Mouse (Mus musculus) heart, embryonic 15.5 days (tissue): ENCODE measurements around the gene Fosl1. TPM values are rescaled to one million over a fixed set of nuclear protein-coding genes. Genes with fewer than 3 reads are reported as not detected.

Experiments
- ATAC-seq: fragments of 200-750 bp; cut with Nextera tagmentation; replicated peaks from 2 replicates; pipeline ENCODE4 v1.8.0; 2017; ENCODE audit warnings: low read depth, moderate TSS enrichment; ENCODE audit not compliant: insufficient number of reproducible peaks, insufficient read depth, low FRiP score
- H3K27ac ChIP-seq: fragments of 300-500 bp; sonication (generic); 2 replicates; pipeline ENCODE4 v1.5.1; 2015; ENCODE audit warnings: mild to moderate bottlenecking, inconsistent platforms
- H3K27me3 ChIP-seq: fragments of 300-500 bp; sonication (generic); 2 replicates; pipeline ENCODE4 v1.6.1; 2015; ENCODE audit warnings: inconsistent platforms
- H3K36me3 ChIP-seq: fragments of 300-500 bp; sonication (generic); 2 replicates; pipeline ENCODE4 v1.6.1; 2015; ENCODE audit warnings: mild to moderate bottlenecking, inconsistent platforms
- H3K4me1 ChIP-seq: fragments of 300-500 bp; sonication (generic); replicated peaks from 2 replicates; pipeline ENCODE4 v1.6.1; 2015; ENCODE audit warnings: inconsistent platforms
- H3K4me2 ChIP-seq: fragments of 300-500 bp; sonication (generic); 2 replicates; pipeline ENCODE4 v1.6.1; 2015; ENCODE audit warnings: inconsistent platforms, mild to moderate bottlenecking, moderate library complexity
- H3K4me3 ChIP-seq: fragments of 300-500 bp; sonication (generic); 2 replicates; pipeline ENCODE4 v1.5.1; 2015; ENCODE audit warnings: mild to moderate bottlenecking, inconsistent platforms
- H3K9ac ChIP-seq: fragments of 300-500 bp; sonication (generic); 2 replicates; pipeline ENCODE4 v1.6.1; 2015; ENCODE audit warnings: mild to moderate bottlenecking, inconsistent platforms
- H3K9me3 ChIP-seq: fragments of 300-500 bp; sonication (generic); replicated peaks from 2 replicates; pipeline ENCODE4 v1.6.1; 2016; ENCODE audit warnings: inconsistent platforms
- WGBS: fragments of 180-500 bp; shearing (Covaris S2); methylation state at CpG from one replicate; pipeline ENCODE4 v1.1.7; 2015; ENCODE audit warnings: mixed read lengths; 5-methylcytosine and 5-hydroxymethylcytosine counted together
- polyA plus RNA-seq: library from polyadenylated mRNA; unstranded; fragments of >200 nt; fragmentation: Nextera tagmentation; extraction: Ambion mirVana; gene quantifications from 2 replicates; pipeline ENCODE4 v1.2.1, GENCODE M21; 2015

The Fosl1 gene
- polyA plus RNA-seq, 1 experiment from 2014 or later = not detected

DNA sequence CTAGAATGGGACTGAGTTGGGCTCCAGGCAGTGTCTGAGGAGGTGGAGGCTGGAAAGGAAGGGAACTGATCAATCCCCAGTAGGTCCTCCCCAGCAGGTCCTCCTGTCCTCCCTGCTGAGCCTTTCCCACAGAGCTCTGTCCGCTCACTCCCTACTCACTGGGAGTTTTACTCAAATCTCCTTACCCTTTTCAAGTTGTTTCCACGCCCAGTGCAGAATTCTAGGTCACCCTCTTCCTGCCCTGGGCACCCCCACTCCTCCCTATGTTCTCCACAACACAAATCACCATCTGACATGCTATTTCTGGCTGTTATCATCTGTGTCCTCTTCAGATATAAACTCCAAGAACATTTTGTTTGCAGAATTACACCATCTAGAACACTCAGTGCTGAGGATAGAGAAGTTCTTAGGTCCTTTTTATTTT, 32.8 kb upstream of the Fosl1 start:
- no peaks in the 10 kb centered on the region for H3K27me3 ChIP-seq
- H3K36me3 ChIP-seq = peaks cover 9% of the 10 kb centered on the region
- H3K4me3 ChIP-seq = no peak overlapping the region
- H3K27ac ChIP-seq = peak overlapping the region; percentile 20; the same call in 1 of the 2 replicates
- H3K4me1 ChIP-seq = 0 out of 2 replicates have a peak, but pooled peaks cover 5% of the 10 kb centered on the region
- ATAC-seq = no peak; the same call in 1 of the 2 replicates
- 65% methylated on average over 2 of the region's 2 CpGs for WGBS
- H3K4me2 ChIP-seq = no peak overlapping the region
- no peaks in the 10 kb centered on the region for H3K9me3 ChIP-seq
- no peak overlapping the region for H3K9ac ChIP-seq

DNA sequence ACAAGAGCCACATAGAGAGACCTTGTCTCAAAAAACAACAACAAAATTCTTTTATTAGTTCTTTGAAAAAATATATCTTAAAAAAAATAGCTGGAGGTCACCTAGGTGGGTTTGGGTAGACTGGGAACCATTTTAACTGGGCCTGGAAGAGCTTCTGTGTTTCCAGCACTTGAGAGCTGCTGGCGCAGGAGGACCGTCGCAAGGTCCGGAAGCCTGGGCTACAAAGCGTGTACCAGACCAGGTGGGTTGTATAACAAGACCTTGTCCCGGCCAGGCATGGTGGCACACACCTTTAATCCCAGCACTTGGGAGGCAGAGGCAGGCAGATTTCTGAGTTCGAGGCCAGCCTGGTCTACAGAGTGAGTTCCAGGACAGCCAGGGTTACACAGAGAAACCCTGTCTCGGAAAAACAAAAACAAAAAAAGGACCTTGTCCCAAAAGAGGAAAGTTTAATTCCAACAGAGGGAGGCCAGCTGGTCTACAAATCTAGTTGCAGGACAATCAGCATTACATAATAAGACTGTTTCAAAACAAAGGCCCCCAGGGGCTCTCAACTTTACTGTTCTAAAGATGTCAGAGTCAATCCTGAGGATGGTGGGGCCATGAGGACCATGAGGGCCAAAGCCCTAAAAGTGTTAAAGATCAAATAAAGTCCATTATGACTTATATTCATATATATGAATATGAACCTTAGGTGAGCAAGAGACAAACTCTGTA, 28.4 kb upstream of the Fosl1 start:
- Histone ChIP-seq H3K9me3 (no peaks in the 10 kb centered on the region), H3K36me3 (peaks cover 24% of the 10 kb centered on the region), H3K4me1 (peaks cover 15% of the 10 kb centered on the region), H3K4me2 (no peak overlapping the region), H3K9ac (no peak overlapping the region), H3K27me3 (no peaks in the 10 kb centered on the region), H3K27ac (no peak overlapping the region), H3K4me3 (no peak overlapping the region)
- 88% methylated on average over 8 of the region's 8 CpGs for WGBS
- ATAC-seq = no peak

DNA sequence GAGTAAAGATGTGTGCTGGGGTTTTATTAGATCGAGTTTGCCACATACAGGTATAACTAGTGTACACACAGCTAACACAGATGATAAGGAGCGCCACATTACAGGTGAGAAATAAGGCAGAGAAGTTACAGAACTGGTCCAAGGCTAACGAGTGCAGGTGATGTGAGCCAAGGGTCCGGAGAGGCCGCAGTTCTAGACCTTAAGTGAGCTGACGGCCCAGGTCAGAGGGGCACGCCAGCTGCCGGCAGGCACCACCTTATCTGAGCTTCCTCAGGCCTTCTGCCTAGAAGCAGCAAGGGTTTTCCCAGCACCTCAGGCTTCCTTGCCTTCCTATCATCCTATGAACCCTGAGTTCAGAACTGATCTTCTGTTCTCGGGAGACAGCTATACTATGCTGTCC, 27.7 kb upstream of the Fosl1 start:
- Histone ChIP-seq H3K27ac (no peak overlapping the region), H3K36me3 (peaks cover 24% of the 10 kb centered on the region), H3K4me2 (no peak overlapping the region), H3K9ac (no peak overlapping the region), H3K27me3 (no peaks in the 10 kb centered on the region), H3K9me3 (no peaks in the 10 kb centered on the region), H3K4me1 (peaks cover 13% of the 10 kb centered on the region), H3K4me3 (no peak overlapping the region)
- WGBS = 88% methylated on average over 9 of the region's 9 CpGs
- ATAC-seq = no peak

DNA sequence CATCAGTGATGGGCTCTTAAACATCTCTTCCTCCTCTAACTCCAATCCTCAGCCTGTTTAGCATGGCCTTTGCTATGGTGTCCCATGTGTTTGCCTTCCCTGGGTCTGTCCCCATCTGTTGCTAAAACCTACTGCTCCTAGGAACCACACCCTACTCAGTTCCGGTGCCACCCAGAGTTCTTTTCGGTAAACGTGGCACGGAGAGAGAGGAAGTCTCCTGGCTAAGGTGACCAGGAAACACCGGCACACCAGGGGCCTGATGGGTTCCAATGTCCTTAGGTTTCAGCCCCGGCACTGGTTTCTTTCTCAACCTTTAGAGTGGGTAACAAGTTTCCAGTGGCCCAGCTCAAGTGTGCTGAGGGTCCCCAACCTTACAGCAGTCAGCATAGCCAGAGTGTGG, 26.8 kb upstream of the Fosl1 start:
- H3K36me3 ChIP-seq = peaks cover 24% of the 10 kb centered on the region
- no peak overlapping the region for H3K4me2 ChIP-seq
- no peaks in the 10 kb centered on the region for H3K9me3 ChIP-seq
- peaks cover 13% of the 10 kb centered on the region for H3K4me1 ChIP-seq
- WGBS = 93% methylated on average over 6 of the region's 6 CpGs
- no peak overlapping the region for H3K9ac ChIP-seq
- H3K27me3 ChIP-seq = no peaks in the 10 kb centered on the region
- no peak overlapping the region for H3K4me3 ChIP-seq
- no peak for ATAC-seq
- H3K27ac ChIP-seq = no peak overlapping the region

DNA sequence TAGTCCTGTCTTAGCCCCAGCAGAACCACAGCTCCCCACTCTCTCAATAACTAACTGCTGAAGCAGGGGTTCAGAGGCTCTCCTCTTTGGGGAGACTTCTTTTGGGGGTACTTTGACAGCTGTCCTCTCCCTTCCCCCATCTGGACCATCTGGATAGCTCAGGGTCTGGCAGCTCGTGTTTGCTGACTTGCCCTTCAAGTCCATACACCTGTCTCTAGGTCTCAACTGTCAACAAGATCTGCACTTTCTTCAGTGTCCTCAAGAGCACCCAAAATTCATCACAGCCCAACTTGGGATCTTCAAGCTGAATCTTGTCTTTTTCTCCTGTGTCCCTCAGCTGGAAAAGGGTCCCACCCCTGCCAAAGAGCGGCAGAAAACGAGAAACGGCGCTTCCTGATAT, 25.6 kb upstream of the Fosl1 start:
- H3K36me3 ChIP-seq = peaks cover 32% of the 10 kb centered on the region
- 85% methylated on average over 5 of the region's 5 CpGs for WGBS
- no peak for ATAC-seq

DNA sequence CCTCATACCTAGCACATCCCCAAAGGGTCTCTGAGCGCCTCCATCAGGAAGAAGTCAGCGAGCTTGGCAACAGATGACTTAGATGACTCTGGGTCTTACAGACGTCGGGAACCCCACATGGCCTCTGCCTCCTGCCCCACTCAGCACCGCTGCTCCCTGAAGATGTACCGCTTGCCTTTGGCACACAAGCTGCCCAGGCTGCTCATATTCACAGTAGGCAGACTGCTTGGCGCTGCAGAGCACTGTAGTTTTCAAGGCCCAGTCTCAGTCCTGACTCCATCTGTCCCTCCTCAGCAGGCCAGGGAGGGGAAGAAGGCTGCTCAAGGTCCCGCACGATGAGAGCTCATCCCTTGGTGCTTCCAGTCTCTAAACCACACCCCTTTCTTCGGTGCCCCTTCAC, 25.1 kb upstream of the Fosl1 start:
- no peaks in the 10 kb centered on the region for H3K27me3 ChIP-seq
- H3K4me2 ChIP-seq = no peak overlapping the region
- H3K27ac ChIP-seq = no peak overlapping the region
- no peaks in the 10 kb centered on the region for H3K9me3 ChIP-seq
- H3K4me3 ChIP-seq = no peak overlapping the region
- 87% methylated on average over 10 of the region's 10 CpGs for WGBS
- no peak for ATAC-seq
- H3K4me1 ChIP-seq = peaks cover 29% of the 10 kb centered on the region
- H3K9ac ChIP-seq = peak overlapping the region; percentile 23; the same call in 1 of the 2 replicates
- H3K36me3 ChIP-seq = peaks cover 37% of the 10 kb centered on the region

More for the DNA sequence above, 25.6 kb upstream of the Fosl1 start:
- H3K9ac ChIP-seq = no peak overlapping the region
- no peaks in the 10 kb centered on the region for H3K27me3 ChIP-seq
- peaks cover 25% of the 10 kb centered on the region for H3K4me1 ChIP-seq
- H3K9me3 ChIP-seq = no peaks in the 10 kb centered on the region
- no peak overlapping the region for H3K27ac ChIP-seq
- no peak overlapping the region for H3K4me3 ChIP-seq
- no peak overlapping the region for H3K4me2 ChIP-seq

DNA sequence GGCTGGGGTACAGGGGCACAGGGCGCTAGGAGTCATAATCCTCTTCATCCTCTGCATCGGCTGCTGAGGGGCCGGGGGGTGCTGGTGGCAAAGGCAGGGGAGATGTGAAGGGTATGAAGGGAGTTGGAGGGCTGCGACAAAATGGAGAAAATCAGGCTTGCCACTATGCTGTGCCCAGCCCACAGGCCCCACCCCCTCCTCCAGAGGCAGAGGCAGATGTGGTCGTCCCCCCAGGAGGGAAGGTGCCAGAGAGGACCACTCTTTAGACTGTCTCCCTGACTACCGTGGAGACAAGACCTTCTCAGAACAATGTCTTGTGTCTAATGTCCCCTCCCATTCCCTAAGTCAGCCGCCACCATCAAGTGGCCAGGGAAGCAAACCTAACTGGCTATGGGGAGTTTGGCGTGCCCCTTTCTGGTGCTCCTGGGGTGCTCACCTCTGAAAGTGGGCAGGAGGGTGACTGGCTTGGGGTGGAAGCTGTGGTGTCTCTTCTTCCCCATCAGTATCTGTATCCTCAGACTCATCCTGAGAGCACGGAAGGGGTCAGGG, 24.4 kb upstream of the Fosl1 start:
- Histone ChIP-seq H3K4me3 (peak overlapping the region; percentile 83), H3K9me3 (no peaks in the 10 kb centered on the region), H3K27me3 (no peaks in the 10 kb centered on the region), H3K9ac (no peak overlapping the region), H3K4me1 (peaks cover 30% of the 10 kb centered on the region), H3K36me3 (peaks cover 34% of the 10 kb centered on the region), H3K27ac (no peak overlapping the region), H3K4me2 (peak overlapping the region; percentile 91)
- 85% methylated on average over 9 of the region's 9 CpGs for WGBS
- ATAC-seq = no peak

DNA sequence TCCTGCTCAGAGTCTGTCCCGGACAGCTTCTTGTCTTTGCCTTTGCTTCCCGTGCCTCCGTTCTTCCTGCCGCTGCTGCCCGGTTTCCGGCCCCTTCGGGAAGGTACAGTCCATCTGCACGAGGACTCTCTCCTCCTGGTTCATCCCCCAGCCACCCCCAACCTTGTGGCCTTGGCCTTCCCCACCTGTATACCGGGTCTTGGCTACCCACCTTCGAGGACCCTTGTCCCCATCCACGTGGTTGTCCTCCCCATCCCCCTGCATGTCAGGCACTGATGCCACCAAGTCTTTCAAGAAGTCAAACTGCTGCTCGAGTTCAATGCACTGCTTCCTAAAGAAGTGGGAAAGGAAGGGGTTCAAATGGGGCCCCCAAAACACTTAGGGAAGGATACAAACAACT, 23.8 kb upstream of the Fosl1 start:
- H3K9ac ChIP-seq = peak overlapping the region; percentile 89
- no peaks in the 10 kb centered on the region for H3K9me3 ChIP-seq
- no peaks in the 10 kb centered on the region for H3K27me3 ChIP-seq
- no peak for ATAC-seq
- H3K4me1 ChIP-seq = peaks cover 30% of the 10 kb centered on the region
- H3K4me2 ChIP-seq = peak overlapping the region; percentile 91
- 67% methylated on average over 12 of the region's 12 CpGs for WGBS
- H3K36me3 ChIP-seq = peaks cover 30% of the 10 kb centered on the region
- peak overlapping the region; percentile 95 for H3K27ac ChIP-seq
- H3K4me3 ChIP-seq = peak overlapping the region; percentile 83

DNA sequence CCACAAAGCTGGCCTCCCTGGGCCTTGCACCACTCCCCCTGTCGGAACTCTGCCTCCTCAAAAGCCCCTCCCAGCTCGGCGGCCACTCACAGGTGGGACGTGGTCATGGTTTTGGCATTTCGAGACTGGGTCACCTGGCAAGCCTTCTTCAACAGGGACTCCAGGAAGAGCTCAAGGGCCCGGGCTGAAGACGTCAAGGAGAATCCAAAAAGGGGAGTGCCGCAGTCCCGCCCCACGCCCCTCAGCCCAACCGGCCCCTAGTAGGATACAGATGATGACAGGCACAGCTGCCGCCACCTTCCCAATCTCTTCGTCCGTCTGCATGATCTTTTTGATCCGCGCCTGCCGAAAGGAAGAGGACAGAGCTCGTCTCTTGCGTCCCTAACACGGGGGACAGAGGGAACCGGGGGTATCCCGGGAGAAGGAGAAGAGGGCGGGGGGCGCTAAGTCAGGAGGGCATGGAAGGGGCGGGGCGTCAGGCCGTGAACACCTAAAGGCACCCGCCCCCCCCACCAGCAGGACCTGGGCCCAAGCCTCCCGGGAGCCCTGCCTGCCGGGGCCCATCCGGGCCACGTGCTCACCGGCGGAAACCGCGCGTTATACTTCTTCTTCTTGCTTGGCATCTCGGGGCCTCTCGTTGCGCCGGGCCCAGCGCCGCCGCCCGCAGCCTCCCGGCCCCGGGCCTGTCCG, 23.1 kb upstream of the Fosl1 start:
- WGBS = under 1% methylated on average over 41 of the region's 48 CpGs
- Histone ChIP-seq H3K27me3 (no peaks in the 10 kb centered on the region), H3K4me3 (peak overlapping the region; percentile 83), H3K9me3 (no peaks in the 10 kb centered on the region), H3K9ac (peak overlapping the region; percentile 89), H3K27ac (peak overlapping the region; percentile 95), H3K36me3 (peaks cover 30% of the 10 kb centered on the region), H3K4me1 (peaks cover 34% of the 10 kb centered on the region), H3K4me2 (peak overlapping the region; percentile 91)
- ATAC-seq = peak; percentile 67

DNA sequence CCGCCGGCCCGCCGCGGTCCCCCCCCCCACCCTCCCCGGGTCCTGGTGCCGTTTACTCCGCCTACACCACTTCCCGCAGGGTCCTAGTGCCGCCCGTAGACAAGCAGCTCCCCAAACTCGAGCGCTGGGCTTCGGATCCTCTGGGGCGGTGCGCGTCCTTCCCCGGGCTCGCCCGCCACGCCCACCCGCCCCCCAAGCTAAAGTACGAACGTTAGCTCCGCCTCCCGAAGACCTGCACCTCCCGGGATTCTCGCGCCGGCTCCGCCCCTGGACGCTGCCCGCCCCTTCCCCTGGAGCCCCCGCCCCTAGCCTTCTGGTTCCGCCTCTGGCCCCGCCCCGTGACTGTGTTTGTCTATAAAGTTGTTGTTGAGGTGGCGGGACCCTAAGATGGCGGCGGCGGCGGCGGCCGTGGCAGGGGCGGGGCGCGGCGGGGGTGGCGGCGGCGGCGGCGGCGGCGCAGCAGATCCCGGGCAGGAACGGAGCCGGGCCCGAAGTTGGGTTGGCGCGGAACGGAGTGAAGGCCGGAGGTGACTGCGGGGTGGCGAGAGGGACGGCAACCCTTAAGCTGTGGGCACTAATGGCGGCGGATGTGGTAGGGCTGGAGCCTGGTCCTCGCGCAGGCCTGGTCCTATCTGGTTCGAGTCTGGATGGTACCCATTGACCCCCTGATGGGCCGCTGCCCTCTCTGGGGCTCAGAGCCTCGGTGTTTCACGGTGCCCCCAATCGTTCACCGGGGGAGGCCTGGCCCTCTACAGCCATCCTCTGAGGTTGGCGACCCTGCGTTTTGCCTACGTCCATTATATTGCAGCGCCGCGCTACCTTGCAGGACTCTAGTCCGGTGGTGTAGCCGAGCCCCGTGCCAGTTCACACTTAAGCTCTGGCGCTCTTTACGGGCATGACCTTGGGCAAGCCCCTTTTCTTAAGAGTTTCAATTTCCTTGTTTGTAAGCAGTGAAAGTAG, 22.3 kb upstream of the Fosl1 start, which contains the start of the genes Drap1 and AI837181:
TSS of gene Drap1 (minus strand) at position 198 of the 960 bp plus-strand sequence.
TSS of gene AI837181 (plus strand) at position 363 of the 960 bp plus-strand sequence.
- Histone ChIP-seq H3K27me3 (no peaks in the 10 kb centered on the region), H3K9me3 (no peaks in the 10 kb centered on the region), H3K27ac (peak within 1 kb of the TSS; percentile 95), H3K4me1 (peaks cover 41% of the 10 kb centered on the region), H3K36me3 (peaks cover 23% of the 10 kb centered on the region), H3K9ac (peak within 1 kb of the TSS; percentile 94), H3K4me3 (peak within 1 kb of the TSS; percentile 83), H3K4me2 (peak within 1 kb of the TSS; percentile 91)
- under 1% methylated on average over 74 of the region's 87 CpGs for WGBS
- peak; percentile 91 for ATAC-seq
